Mouse (Mus musculus): ENCODE results near the gene Fbxl13.

Gene Fbxl13

DNA sequence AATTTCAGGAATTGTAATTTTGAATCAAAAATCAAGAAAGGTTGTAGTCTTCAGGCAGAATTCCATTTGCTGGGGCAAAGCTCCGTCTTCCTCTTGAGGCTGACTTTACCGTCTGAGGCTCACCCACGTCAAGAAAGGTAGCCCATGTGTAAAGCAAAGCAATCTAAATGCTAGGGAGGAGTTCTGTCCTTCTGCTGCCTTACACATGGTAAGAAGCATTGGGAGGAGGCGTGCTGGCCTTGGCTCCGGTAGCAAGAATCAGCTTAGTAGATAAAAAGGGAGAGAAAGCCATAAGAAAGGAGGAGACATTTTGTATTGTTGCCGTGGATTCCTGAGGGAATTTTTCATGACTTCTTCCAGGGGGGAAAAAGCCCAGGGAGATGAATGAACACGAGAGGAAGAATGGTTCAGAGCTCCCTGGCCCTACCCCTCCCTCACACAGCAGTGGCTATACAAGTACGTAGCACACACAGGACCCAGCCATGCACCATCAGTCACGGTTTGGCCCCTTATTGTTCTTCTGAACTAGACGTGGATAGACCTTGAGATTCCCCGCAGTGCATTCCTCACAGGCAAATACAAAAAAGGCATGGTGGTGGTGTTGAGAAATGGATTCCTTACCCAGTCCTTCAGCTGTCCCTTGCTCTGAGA, 118.5 kb downstream of the Fbxl13 start:
- DNase-seq (ENCODE audit: low read depth, low spot score): no peak

DNA sequence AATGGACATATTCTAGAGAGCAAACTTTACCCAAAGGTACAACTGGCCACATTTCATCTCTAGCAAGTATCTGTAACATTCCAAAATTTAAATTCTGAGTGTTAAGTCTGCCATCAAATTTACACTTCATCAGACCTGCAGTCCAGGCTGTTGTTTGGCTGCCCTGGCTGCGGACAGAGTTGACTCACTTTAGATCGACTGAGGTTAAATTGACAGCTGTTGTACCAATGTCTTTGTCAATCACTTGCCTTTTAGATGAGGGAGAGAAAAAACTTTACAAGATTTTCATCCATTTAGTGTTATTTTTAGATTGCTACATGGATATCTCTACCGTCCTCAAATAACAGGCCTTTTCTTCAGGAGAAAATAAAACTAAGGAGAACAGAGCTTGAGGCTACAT, 126.3 kb downstream of the Fbxl13 start:
- no peak for DNase-seq (ENCODE audit: low read depth, low spot score)

DNA sequence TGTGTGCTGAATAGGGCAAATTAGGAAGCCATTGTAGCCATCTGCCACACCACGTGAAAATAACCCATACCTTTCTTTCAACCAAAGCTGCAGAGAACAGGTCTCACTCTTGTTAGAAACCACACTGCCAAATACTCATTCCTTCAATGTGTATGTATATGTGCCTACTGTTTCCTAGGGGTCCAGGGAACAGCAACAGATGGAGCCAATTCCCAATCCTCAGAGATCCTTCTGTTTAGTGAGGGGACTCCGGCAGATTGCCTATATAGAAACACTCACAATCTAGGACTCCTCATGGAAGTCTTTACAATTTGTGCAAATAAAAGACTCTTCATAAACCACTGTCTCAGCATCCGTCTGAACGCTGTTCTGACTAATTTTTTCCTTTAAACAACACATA, 127.2 kb downstream of the Fbxl13 start:
- DNase-seq (ENCODE audit: low read depth, low spot score): no peak

DNA sequence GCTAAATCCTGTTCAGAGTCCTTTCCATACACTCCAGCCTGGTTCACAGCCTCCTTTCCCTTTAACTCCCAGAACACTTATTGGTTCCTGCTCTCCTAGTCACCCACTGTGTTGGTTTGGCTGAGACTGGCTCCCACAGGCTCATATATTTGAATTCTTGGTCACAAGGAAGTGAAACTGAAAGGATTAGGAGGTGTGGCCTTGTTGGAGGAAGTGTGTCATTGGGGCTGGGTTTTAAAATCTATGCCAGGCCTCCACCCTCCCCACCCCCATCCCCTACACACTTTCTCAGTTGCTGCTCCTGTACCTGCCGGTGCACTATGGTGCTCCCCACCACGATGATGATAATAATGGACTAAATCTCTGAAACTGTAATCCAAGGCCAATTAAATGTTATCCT, 127.9 kb downstream of the Fbxl13 start:
- DNase-seq (ENCODE audit: low read depth, low spot score): no peak

DNA sequence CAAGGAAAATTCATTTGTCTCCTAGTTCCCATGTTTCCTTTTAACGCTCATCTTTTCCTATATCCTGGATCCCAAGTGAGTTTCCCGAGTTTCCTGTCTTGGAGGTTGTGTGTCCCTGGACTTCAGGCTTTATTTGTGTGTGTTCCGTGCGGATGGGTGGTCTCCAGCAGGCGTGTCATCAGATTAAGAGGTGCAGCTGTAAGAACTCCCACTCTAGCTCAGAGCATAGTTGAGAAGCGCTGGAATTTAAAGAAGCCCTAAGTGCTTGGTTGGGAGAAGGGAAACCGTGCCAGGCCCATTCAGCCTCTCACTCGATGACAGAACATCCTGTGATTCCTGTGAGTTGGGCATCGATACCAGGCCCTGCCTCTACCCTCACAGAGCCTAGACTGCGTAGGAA, 132.1 kb downstream of the Fbxl13 start:
- no peak for DNase-seq (ENCODE audit: low read depth, low spot score)

DNA sequence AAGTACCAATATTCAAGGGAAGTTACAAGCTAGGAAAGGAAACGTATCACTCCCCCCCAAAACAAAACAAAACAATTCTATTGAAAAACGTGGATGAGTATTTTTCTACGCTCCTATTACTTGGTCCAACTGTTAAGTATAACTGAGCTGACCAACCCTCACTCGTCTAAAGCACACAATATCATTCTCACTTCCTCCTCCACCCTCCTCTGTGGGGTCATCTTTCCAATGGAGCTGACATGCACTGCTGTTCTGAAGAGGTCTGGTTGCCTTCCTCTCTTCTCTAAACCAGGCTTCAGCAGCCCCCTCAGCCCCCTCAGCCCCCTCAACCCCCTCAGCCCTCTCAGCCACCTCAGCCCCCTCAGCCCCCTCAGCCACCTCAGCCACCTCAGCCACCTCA, 135.6 kb downstream of the Fbxl13 start:
- no peak for DNase-seq (ENCODE audit: low read depth, low spot score)

DNA sequence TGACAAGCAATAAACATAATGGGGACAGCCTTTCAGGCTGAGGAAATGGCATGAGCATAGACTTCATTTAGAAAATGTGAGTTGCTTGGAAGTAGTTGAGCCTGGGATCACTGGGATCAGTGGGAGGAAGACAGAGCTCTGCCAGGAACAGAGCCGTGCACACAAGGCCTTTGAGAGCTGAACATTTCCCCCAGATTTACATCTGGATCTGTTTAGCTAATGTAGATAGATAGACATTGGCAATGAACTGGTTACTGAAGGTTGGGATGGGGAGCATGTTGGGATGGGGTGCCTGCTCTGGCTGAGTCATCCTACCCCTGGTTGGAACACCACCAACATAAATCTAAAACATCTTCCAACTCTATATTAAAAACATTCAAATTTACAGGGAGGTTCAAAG, 138.5 kb downstream of the Fbxl13 start:
- DNase-seq (ENCODE audit: low read depth, low spot score): no peak

DNA sequence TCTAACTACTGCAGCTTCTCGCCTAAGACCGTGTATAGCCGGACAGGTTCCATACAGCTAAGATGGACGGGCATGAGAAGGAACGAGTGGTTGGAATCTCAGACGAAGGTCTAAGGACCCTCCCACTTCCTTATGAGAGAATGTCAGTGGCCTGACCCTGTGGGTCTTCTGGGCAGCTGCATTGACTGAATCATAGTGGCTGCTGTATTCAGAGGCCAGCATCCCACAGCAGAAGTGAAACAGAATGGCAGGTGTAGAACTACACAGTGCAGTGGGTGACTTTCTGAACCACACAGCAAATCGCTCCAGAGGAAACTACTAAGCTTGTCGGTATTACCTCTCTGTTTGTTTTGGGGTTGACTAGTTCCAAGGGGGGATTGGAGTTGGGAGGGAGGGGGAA, 140.3 kb downstream of the Fbxl13 start:
- DNase-seq (ENCODE audit: low read depth, low spot score): no peak

DNA sequence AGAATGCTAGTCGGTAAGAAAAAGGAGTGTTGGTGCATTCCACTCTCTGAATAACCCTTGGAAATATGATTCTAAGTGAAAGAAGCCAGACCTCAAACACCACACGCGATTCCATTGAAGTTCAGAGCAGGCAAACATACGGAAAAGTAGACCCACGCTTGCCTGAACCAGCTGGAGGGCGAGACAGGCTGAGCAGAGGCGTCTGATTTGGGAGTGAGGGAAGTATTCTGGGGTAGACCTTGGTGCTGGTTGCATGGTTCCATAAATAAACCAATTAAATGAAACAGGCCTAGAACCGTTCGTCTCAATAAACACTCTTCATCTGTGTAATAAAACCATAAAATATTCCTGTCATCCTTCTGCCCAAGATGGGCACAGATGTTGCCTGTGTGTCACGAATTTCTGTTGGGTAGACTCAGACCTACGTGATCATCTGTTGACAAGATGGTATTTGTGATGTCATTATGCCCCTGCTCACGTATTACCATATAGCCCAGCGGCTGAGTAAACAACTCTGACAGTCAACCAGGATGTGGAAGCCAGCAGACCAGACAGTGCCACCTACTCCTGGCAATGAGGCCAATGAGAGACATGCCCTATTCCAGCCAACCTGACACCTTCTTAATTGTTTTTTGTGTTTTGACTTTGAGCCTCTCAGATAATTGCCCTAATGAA, 142.4 kb downstream of the Fbxl13 start:
- no peak for DNase-seq (ENCODE audit: low read depth, low spot score)

DNA sequence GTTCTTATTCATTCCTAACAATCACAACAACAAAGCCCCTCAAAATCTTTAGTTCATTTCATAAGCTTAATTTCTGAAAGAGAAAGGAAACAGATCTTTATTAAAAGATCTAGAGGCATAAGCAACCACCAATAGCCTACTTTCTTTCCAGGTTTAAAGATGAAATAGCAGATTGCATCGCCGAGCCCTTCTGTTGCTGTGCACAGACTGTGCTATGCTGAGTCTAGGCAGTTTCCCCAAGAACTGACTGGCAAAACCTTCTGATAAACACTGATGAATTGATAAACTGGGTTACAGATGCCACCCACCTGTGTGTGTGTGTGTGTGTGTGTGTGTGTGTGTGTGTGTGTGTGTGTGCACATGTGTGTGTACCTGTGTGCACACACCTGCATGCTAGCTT, 144.5 kb downstream of the Fbxl13 start:
- no peak for DNase-seq (ENCODE audit: low read depth, low spot score)

DNA sequence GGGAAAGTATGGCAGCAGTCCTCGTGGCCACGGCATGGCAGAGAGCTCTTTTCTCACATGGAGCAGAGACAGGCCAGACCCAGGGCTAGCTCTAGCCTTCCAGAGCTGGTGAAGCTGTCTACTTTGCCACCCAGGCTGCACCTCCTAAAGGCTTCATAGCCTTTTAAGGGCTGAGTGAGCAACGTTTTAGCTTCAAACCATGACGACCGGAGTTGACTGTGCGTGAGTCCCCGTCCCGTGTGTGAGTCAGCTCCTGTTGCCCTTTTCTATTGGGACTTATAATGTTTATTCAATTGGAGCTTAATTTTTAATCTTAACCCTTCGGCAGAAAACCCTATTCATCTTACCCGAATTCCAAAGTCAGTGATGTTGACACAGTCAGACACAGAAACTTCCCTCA, 145.3 kb downstream of the Fbxl13 start:
- DNase-seq (ENCODE audit: low read depth, low spot score): no peak

DNA sequence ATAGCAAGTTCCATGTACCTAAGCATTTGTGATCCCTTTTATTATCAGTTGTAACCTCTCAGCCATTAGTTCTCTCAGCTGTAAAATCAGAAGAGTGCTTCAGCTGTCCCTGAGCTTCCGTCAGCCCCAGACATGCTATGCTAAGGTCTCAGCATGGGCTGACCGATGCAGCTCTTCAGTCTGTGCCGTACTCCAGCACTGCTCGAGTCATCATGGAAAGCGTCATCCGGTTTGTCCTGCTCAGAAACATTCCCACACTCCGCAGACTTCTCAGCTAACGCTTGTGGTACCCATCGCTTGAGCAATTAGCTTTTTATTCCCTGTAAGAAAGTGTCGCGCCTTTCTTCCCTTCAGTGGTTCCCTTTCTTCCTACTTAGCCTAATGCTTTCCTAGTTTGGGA, 146.5 kb downstream of the Fbxl13 start:
- DNase-seq (ENCODE audit: low read depth, low spot score): no peak

DNA sequence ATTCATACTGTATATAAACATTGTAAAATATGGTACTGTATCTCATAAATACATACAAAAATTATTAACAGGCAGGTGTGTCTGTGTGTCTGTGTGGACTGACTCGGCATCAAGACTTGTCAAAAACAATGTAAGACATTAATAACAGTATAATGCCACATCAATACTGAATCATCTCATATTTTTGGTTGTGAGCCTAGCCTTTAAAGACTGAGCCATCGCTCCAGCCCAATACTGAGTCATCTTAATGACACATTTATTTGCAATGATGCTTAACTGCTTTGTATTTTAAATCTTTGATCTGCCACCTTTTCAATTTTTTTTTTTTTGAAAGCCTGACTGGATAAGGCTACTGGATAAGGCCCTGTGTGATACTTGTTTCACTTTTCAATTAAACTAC, 146.9 kb downstream of the Fbxl13 start:
- DNase-seq (ENCODE audit: low read depth, low spot score): no peak

DNA sequence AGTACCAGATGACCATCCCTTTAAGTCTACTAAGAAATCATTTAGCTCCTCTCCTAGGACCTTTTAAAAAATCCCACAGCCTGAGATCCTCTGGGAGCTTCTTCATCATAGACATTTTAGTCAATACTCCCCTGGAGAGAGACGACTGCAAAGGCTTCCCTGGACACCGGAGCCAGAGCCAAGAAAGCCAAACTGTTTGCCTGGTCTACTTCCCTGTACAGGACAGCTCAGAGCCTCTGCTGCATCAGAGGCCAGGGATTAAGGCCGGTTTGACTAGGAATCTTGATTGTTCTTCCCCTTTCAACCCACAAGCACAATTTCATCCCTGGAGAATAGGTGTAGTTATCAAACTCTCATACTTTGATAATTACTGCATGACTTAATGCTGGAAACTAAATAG, 148.6 kb downstream of the Fbxl13 start:
- peak; percentile 72 for DNase-seq (ENCODE audit: low read depth, low spot score)

DNA sequence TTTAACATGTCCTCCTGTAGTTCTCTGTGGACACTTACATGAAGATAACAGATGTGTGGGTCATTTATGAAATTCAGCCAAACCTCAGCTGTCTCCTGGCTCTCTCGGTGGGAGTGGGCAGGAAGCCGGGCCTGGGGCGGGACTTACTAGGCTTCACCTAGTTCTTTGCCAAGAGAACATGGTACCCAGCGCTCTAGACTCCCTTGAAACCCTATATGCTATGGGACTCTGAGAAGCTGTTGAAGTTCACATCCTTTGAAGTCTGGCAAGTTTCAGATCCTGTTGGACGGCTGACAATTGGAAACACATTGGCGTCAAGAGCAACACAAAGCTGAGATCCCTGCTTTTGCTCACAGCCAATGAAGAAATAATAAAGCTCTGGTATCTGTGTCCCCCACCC, 149.1 kb downstream of the Fbxl13 start:
- DNase-seq (ENCODE audit: low read depth, low spot score): peak; percentile 49

DNA sequence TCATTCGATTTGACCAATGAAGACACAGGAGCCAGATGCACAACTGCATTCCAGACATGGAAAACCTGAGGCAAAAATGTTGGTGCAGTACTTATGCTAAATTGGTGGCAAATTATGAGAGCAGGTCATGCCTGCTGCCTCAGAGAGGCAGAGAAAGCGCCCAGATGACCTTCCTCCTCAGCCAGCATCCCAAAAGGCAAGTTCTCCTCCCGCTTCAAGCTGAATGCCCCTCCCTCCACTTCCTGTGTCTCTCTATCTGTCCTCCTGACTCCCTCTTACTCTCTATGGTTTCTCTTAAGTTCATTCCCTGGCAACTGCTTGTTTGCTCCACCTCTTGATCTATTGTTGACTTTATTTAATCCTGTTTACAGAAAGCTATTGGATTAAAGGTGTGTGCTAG, 150.7 kb downstream of the Fbxl13 start:
- no peak for DNase-seq (ENCODE audit: low read depth, low spot score)

DNA sequence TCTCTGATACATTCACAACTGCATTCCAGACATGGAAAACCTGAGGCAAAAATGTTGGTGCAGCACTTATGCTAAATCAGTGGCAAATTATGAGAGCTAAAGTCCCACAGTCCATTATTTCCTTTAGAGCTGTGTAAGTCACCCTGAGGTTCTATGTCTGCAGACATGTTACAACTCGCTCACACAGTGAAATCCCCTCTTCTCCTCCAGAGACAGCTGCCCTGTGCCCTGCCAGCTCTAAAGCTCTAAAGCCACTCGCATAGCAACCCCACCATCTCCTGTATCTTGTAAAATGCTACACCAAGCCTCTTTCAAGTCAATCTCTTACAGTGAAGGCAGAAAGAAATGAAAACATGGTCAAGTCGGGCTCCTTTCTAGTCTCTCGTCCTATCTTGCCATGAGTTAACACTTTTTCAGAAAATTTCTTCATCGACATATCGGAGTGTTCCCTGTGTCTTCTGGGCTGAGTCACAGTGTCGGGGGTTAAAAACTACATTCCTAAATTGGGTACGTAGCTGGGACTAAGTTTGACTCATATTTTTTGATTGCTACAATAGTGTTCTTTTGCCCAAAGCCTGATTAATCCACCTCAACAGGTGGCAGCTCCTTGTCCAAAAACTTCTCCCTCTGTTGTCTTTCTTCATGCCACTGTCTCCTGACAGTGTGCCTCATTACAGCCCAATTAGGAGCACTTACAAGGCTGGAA, 152.0 kb downstream of the Fbxl13 start:
- DNase-seq (ENCODE audit: low read depth, low spot score): no peak

DNA sequence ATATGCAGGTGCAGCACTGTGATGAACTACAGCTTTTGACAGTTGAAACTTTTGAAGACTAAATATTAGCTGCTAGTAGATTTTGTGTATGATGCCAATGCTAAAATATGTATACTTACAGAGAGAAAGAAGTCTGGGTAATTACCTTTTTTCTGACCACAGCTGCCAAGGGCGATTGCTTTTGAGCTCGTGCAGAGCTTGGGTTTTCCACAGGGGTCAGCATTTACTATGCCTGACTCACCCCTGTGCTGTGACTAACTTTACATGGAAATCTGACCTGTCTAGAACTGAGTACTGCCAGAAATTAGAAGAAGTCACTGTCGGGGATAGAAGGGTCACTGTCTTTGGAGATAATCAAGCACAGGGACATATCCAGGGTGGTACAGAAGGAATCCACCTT, 153.2 kb downstream of the Fbxl13 start:
- no peak for DNase-seq (ENCODE audit: low read depth, low spot score)

DNA sequence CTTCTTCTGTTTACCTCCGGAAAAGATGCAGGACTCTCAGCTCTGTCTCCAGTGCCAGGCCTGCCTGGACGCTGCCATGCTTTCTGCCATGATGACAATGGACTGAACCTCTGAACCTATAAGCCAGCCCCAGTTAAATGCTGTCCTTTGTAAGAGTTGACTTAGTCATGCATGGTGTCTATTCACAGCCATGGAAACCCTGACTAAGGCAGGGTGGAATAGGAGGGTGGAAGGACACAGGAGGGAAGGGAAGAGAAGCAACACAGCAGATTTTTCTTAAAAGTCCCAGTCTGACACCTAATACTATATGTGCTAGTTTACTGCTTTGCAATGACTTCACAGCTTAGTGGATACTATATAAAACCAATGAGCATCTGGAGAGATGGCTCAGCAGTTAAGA, 154.0 kb downstream of the Fbxl13 start:
- no peak for DNase-seq (ENCODE audit: low read depth, low spot score)

DNA sequence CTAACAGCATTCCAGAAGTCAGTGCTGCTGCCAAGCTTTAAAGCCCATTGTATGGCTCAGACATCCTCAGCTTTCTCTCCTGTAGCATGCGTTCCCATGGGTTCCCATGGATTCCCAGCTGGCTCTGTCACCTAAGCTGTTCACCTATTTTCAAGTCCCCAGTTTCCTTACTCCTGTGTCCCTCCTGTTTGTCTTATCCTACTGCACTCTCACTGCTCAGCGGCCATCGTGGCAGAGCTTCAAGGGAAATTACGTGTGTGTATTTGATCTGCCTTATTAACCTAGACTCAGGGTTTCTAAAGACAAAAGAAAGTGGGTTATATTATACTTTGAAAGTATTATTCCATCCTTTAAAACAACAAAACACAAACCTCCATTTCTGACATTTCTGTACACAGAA, 156.3 kb downstream of the Fbxl13 start:
- no peak for DNase-seq (ENCODE audit: low read depth, low spot score)

DNA sequence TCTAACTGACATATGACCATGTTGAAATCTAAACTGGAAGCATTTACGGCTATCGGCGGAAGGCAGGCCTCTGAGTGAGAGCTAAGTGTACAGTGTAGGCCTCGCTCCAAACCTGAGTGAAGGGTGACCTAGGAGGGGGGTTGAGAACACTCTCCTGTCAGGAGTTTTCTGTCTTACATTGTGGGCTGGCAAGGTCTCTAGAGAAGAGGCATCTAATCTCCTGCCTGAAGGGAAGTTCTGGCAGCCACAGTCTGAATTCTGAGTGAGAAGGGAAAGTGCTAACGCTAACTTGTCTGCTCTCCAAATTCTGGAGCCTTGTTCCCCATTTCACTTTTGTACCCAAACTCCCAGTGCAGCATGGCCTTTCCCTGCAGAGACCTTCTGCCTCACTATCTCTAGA, 156.9 kb downstream of the Fbxl13 start:
- DNase-seq (ENCODE audit: low read depth, low spot score): no peak

DNA sequence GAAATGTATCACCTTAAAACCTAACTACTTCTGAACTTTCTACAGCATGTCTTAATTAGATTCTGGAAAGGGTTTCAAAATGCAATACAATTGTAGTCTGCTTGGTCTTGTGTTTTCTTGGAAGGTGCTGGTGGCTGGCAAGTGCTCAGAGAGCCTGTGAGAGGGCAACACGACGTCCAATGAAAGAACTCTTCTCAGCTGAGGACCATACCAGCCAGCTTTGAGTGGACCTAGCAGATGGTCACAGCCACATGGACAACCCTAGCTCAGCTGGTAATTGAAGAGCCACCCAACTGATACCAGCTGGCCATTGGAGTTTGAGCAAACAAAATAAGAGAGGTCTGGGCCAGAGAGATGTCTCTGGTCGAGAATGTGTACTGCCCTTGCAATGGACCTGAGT, 157.7 kb downstream of the Fbxl13 start:
- DNase-seq (ENCODE audit: low read depth, low spot score): no peak

DNA sequence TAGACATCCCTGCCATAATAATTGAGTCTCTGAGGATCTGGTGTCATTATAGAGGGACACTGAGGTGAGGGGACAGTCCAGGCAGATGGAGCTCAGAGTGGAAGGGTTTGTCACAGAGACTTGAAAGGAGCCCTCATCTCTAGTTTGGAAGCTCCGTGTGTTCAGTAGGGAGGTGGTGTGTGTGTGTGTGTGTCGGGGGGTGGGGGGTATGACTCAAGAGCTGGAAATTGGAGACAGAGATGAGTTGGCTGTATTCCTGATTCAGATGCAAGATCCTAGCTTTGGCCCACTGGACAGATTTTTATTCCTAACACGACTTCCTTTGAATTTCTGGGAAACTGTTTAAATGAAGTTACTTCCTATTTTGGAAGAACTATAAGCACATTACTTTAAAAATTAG, 158.1 kb downstream of the Fbxl13 start:
- DNase-seq (ENCODE audit: low read depth, low spot score): peak; percentile 31
